Mouse (Mus musculus): Measurements from ENCODE around the gene Gna15. TPM values are rescaled to one million over a fixed set of nuclear protein-coding genes. Genes with fewer than 3 reads are reported as not detected.

Gene Gna15
- total and polyA plus RNA-seq, 3 experiments = 23.0 to 142 (median 33.0) TPM

- Histone ChIP-seq H3K27ac (ENCODE audit: control insufficient read depth, low read depth, low read length) (peak overlapping the region; percentile 57), H3K36me3 (ENCODE audit: control insufficient read depth in 1 of 2, insufficient read depth in 2 of 2, low read length in 2 of 2) (peaks cover 0 to 12% of the 10 kb centered on the region in 2 experiments; a peak in 2 of 4 replicates), H3K79me2 (ENCODE audit: control insufficient read depth, insufficient read depth, low read length, poor library complexity) (no peaks in the 10 kb centered on the region; the same call in 1 of the 2 replicates), H3K9me3 (replicated peaks; ENCODE audit: insufficient read depth, low read length) (no peaks in the 10 kb centered on the region), H3K27me3 (ENCODE audit: control insufficient read depth in 1 of 2, insufficient read depth in 2 of 2, low read length in 2 of 2) (no peaks in the 10 kb centered on the region), H3K4me1 (ENCODE audit: control insufficient read depth in 1 of 2, insufficient read depth in 2 of 2, low read length in 2 of 2) (peaks cover 3 to 30% of the 10 kb centered on the region in 2 experiments; a peak in 3 of 4 replicates), H3K4me3 (ENCODE audit: control insufficient read depth in 1 of 2, insufficient read depth in 1 of 2, low read depth in 2 of 2, low read length in 2 of 2) (peak overlapping the region; percentile 69 to 79), H3K9ac (ENCODE audit: control insufficient read depth, low read depth, low read length, poor library complexity, severe bottlenecking) (peak overlapping the region; percentile 68)
- peak; percentile 99 for DNase-seq (ENCODE audit: low read depth, low spot score)
- TF ChIP-seq USF1 (IDR thresholded peaks at IDR 0.05; ENCODE audit: low read depth, low read length) (peak; percentile 61), RCOR1 (IDR thresholded peaks at IDR 0.05; ENCODE audit: low read depth, low read length) (no peak), MYC (IDR thresholded peaks at IDR 0.05; ENCODE audit: low read depth, low read length) (no peak; the same call in 1 of the 2 replicates), TBP (IDR thresholded peaks at IDR 0.05; ENCODE audit: low read depth, low read length) (no peak), CTCF (IDR thresholded peaks at IDR 0.05 in 2 of 3, conservative IDR thresholded peaks at IDR 0.05 in 1 of 3; ENCODE audit: control insufficient read depth in 1 of 3, insufficient read depth in 1 of 3, low read depth in 2 of 3, low read length in 3 of 3, poor library complexity in 1 of 3, severe bottlenecking in 1 of 3) (peak in 1 of 3 experiments; percentile 29; a peak in 2 of 6 replicates), ZKSCAN1 (IDR thresholded peaks at IDR 0.05; ENCODE audit: low read depth, low read length) (no peak), GATA1 (IDR thresholded peaks at IDR 0.05; ENCODE audit: low read depth, low read length) (no peak), TAL1 (IDR thresholded peaks at IDR 0.05; ENCODE audit: low read length) (no peak), KAT2A (conservative IDR thresholded peaks at IDR 0.05; ENCODE audit: low read depth, low read length) (peak; percentile 53; the same call in 1 of the 2 replicates), EP300 (IDR thresholded peaks at IDR 0.05; ENCODE audit: low read depth in 1 of 2, low read length in 2 of 2) (peak in 1 of 2 experiments; percentile 38; a peak in 1 of 4 replicates), GABPA (IDR thresholded peaks at IDR 0.05; ENCODE audit: low read depth, low read length) (no peak), UBTF (IDR thresholded peaks at IDR 0.05; ENCODE audit: borderline replicate concordance, insufficient read depth, low read depth, low read length) (no peak), NRF1 (IDR thresholded peaks at IDR 0.05; ENCODE audit: insufficient read depth, low read depth, low read length, poor library complexity, severe bottlenecking) (no peak), CHD2 (IDR thresholded peaks at IDR 0.05; ENCODE audit: low read length) (peak; percentile 68), CHD1 (IDR thresholded peaks at IDR 0.05; ENCODE audit: low read depth, low read length) (no peak), BHLHE40 (IDR thresholded peaks at IDR 0.05; ENCODE audit: borderline replicate concordance, low read depth, low read length) (peak; percentile 97), SIN3A (IDR thresholded peaks at IDR 0.05; ENCODE audit: low read length) (peak; percentile 72), E2F4 (IDR thresholded peaks at IDR 0.05; ENCODE audit: borderline replicate concordance, low read depth, low read length) (no peak), ZNF384 (IDR thresholded peaks at IDR 0.05; ENCODE audit: low read depth, low read length) (no peak), USF2 (IDR thresholded peaks at IDR 0.05; ENCODE audit: borderline replicate concordance in 1 of 2, insufficient read depth in 1 of 2, low read depth in 1 of 2, low read length in 2 of 2) (no peak), ZMIZ1 (IDR thresholded peaks at IDR 0.05; ENCODE audit: low read depth, low read length) (no peak), MAFK (IDR thresholded peaks at IDR 0.05; ENCODE audit: borderline replicate concordance, low read depth, low read length) (no peak), MAX (IDR thresholded peaks at IDR 0.05; ENCODE audit: low read length) (0 out of 2 replicates have a peak, but pooled peaks have one; percentile 54), POLR2AphosphoS5 (IDR thresholded peaks at IDR 0.05; ENCODE audit: borderline replicate concordance, low read depth, low read length) (no peak), MYB (IDR thresholded peaks at IDR 0.05; ENCODE audit: low read depth, low read length) (no peak), ZC3H11A (IDR thresholded peaks at IDR 0.05; ENCODE audit: low read depth, low read length) (no peak), HCFC1 (IDR thresholded peaks at IDR 0.05; ENCODE audit: low read depth, low read length) (peak; percentile 74; the same call in 1 of the 2 replicates), POLR2AphosphoS2 (IDR thresholded peaks at IDR 0.05; ENCODE audit: low read length) (no peak), JUND (IDR thresholded peaks at IDR 0.05; ENCODE audit: low read depth, low read length) (no peak), MEF2A (IDR thresholded peaks at IDR 0.05; ENCODE audit: extremely low read depth, insufficient replicate concordance, low read depth, low read length, poor library complexity, severe bottlenecking) (no peak), POLR2A (IDR thresholded peaks at IDR 0.05; ENCODE audit: control insufficient read depth in 1 of 2, insufficient read depth in 1 of 2, low read depth in 1 of 2, low read length in 2 of 2, poor library complexity in 1 of 2) (peak in 1 of 2 experiments; percentile 30; a peak in 2 of 4 replicates), TCF12 (IDR thresholded peaks at IDR 0.05; ENCODE audit: low read depth, low read length) (no peak), ETS1 (IDR thresholded peaks at IDR 0.05; ENCODE audit: low read depth, low read length) (no peak), ELF1 (IDR thresholded peaks at IDR 0.05; ENCODE audit: low read depth, low read length) (no peak), MXI1 (IDR thresholded peaks at IDR 0.05; ENCODE audit: low read depth, low read length) (peak; percentile 64), SMC3 (IDR thresholded peaks at IDR 0.05; ENCODE audit: low read depth, low read length) (no peak), MAZ (IDR thresholded peaks at IDR 0.05; ENCODE audit: low read depth, low read length) (0 out of 2 replicates have a peak, but pooled peaks have one; percentile 56)
These were observed 47.5 kb upstream of the Gna15 start for GRCm38 (mm10) chr10:81571501-81571876.

All from MEL (cell line).